Mouse (Mus musculus) intestine, embryonic 14.5 days (tissue): ENCODE results near the gene Rnf128. TPM values are rescaled to one million over a fixed set of nuclear protein-coding genes. Genes with fewer than 3 reads are reported as not detected.

Experiments
- ATAC-seq: fragments of 200-750 bp; cut with Nextera tagmentation; replicated peaks from 2 replicates; pipeline ENCODE4 v1.8.0; 2017; ENCODE audit warnings: low read depth, moderate number of reproducible peaks, moderate TSS enrichment, moderate library complexity; ENCODE audit not compliant: low FRiP score, low TSS enrichment
- DNase-seq: peaks from one replicate; pipeline ENCODE4 v3.0.0-alpha.2; 2018; ENCODE audit warnings: low spot score
- H3K27ac ChIP-seq: fragments of 300-500 bp; sonication (generic); 2 replicates; pipeline ENCODE4 v1.5.1; 2014; ENCODE audit warnings: low read depth, mild to moderate bottlenecking, control low read depth
- H3K27me3 ChIP-seq: fragments of 300-500 bp; sonication (generic); replicated peaks from 2 replicates; pipeline ENCODE4 v1.6.1; 2014; ENCODE audit warnings: low read length, control low read depth; ENCODE audit not compliant: control insufficient read depth, insufficient read depth
- H3K36me3 ChIP-seq: fragments of 300-500 bp; sonication (generic); 2 replicates; pipeline ENCODE4 v1.6.1; 2014; ENCODE audit warnings: low read length, control low read depth; ENCODE audit not compliant: control insufficient read depth, insufficient read depth
- H3K4me1 ChIP-seq: fragments of 300-500 bp; sonication (generic); replicated peaks from 2 replicates; pipeline ENCODE4 v1.6.1; 2014; ENCODE audit warnings: low read length, control low read depth, mixed read lengths; ENCODE audit not compliant: control insufficient read depth, insufficient read depth
- H3K4me2 ChIP-seq: fragments of 300-500 bp; sonication (generic); 2 replicates; pipeline ENCODE4 v1.6.1; 2014; ENCODE audit warnings: low read length
- H3K4me3 ChIP-seq: fragments of 300-500 bp; sonication (generic); 2 replicates; pipeline ENCODE4 v1.5.1; 2014; ENCODE audit warnings: low read depth, low read length, control low read depth, mixed read lengths
- H3K9ac ChIP-seq: fragments of 300-500 bp; sonication (generic); 2 replicates; pipeline ENCODE4 v1.6.1; 2014; ENCODE audit warnings: mild to moderate bottlenecking, low read length
- H3K9me3 ChIP-seq: fragments of 300-500 bp; sonication (generic); 2 replicates; pipeline ENCODE4 v1.6.1; 2016; ENCODE audit warnings: low read length, control low read depth; ENCODE audit not compliant: control insufficient read depth
- WGBS: fragments of 180-500 bp; shearing (Covaris S2); extraction: QIAGEN DNeasy Blood & Tissue Kit; methylation state at CpG from one replicate; pipeline ENCODE4 v1.1.7; 2014; 5-methylcytosine and 5-hydroxymethylcytosine counted together
- polyA plus RNA-seq: library from polyadenylated mRNA; unstranded; fragments of >200 nt; fragmentation: Nextera tagmentation; extraction: Ambion mirVana; gene quantifications from 2 replicates; pipeline ENCODE4 v1.2.1, GENCODE M21; 2014

Rnf128 gene
- polyA plus RNA-seq, 1 experiment from 2014 or later, result 99.4 TPM

GRCm38 (mm10) chrX:139722350-139722749, 159.2 kb downstream of the Rnf128 start:
- H3K36me3 ChIP-seq, result no peaks in the 10 kb centered on the region
- H3K27ac ChIP-seq, result no peak overlapping the region
- H3K4me2 ChIP-seq, result no peak overlapping the region
- ATAC-seq (no peak), DNase-seq (no peak)
- no peaks in the 10 kb centered on the region for H3K27me3 ChIP-seq
- H3K9me3 ChIP-seq, result no peaks in the 10 kb centered on the region
- WGBS, result 92% methylated on average over 2 of the region's 2 CpGs
- no peak overlapping the region for H3K9ac ChIP-seq
- no peak overlapping the region for H3K4me3 ChIP-seq
- no peaks in the 10 kb centered on the region for H3K4me1 ChIP-seq

Other genes with a start within 250 kb of the Rnf128 start
- not detected in 2 replicates for gene Trap1a, start 229.6 kb upstream of the Rnf128 start, polyA plus RNA-seq
- 4.1 and 5.7 TPM in 2 replicates for gene D330045A20Rik, start 82.9 kb upstream of the Rnf128 start, polyA plus RNA-seq
- gene Tbc1d8b, start 121.7 kb downstream of the Rnf128 start, polyA plus RNA-seq, result 1.5 and 1.7 TPM in 2 replicates
- not detected in 2 replicates for gene Gm15013, start 151.2 kb downstream of the Rnf128 start, polyA plus RNA-seq
- gene Ripply1, start 219.0 kb downstream of the Rnf128 start, polyA plus RNA-seq, result not detected in 2 replicates
- 5.1 and 8.7 TPM in 2 replicates for gene Cldn2, start 237.5 kb downstream of the Rnf128 start, polyA plus RNA-seq